Mouse (Mus musculus): ENCODE measurements around the gene Pemt. TPM values are rescaled to one million over a fixed set of nuclear protein-coding genes. Genes with fewer than 3 reads are reported as not detected.
A peak's percentile ranks its signal among the peaks of the same experiment; 100 is the strongest.

The Pemt gene
- polyA plus RNA-seq, 1 experiment from 2014 or later, result 8.7 TPM

DNA sequence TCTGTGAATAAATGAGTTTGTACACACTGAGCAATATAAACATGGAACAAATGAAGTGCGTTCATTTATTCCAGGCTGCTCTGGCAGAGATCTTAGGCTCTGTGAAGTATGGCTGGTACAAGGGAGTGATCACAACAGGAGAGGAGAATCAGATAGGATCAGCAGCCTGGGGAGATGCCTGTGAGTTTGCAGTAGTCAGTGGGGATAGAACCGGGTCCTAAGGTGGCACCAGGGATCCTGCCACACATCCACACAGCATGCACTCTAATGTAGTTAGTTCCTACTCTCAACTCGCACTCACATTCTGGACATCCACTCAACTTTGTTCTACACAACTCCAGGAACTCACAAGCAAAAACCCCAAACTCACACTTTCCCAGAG is 622 bp downstream of the Pemt start:
- 9% methylated on average over 3 of the region's 3 CpGs for WGBS
- peak overlapping the region; percentile 61 for H3K4me3 ChIP-seq
- H3K9me3 ChIP-seq, result no peaks in the 10 kb centered on the region
- peaks cover 7% of the 10 kb centered on the region for H3K4me1 ChIP-seq
- H3K27ac ChIP-seq (replicated peaks), result peak overlapping the region; percentile 90
- no peak for DNase-seq (ENCODE audit: low spot score)
- H3K36me3 ChIP-seq (replicated peaks), result no peaks in the 10 kb centered on the region
- H3K27me3 ChIP-seq (replicated peaks; ENCODE audit: low read depth, poor library complexity, severe bottlenecking), result 0 out of 2 replicates have a peak, but pooled peaks cover 2% of the 10 kb centered on the region

DNA sequence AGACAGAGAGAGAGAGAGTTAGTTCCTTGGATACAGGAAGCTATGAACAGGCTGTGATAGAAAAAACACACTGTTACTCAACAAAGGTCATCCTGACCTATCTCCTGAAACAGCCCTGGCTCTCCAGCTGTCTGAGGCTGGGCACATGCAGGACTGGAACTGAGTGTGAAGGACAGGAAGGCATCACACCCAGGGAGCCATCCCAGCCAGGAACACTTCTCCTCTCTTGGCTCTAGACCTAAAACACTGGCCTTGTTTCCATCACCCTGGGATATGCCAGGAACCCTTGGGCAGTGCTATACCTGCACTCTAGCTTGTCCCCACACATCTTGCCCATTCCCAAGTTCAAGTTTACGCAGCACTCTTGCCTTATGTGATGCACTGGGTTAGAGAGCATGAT is 1.5 kb downstream of the Pemt start:
- no peak for DNase-seq (ENCODE audit: low spot score)
- Histone ChIP-seq H3K27ac (replicated peaks) (no peak overlapping the region), H3K4me3 (no peak overlapping the region), H3K4me1 (peaks cover 7% of the 10 kb centered on the region), H3K36me3 (replicated peaks) (no peaks in the 10 kb centered on the region), H3K9me3 (no peaks in the 10 kb centered on the region), H3K27me3 (replicated peaks; ENCODE audit: low read depth, poor library complexity, severe bottlenecking) (no peaks in the 10 kb centered on the region)
- WGBS, result 84% methylated on average over 1 of the region's 1 CpGs

DNA sequence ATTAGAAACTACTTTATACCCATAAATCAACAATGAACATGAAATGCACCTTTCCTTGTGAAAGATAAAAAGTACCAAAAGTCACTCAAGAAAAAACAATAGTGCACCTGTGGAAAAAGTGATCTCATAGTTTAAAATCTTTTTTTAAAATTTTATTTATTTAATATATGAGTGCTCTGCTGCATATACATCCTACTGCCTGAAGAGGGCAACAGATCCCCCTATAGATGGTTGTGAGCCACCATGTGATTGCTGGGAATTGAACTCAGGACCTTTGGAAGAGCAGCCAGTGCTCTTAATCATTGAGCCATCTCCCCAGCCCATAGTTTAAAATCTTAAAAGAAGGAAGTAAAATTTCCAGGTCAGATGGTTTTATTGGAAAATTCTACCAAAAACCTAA is 4.0 kb downstream of the Pemt start:
- Histone ChIP-seq H3K27ac (replicated peaks) (no peak overlapping the region), H3K27me3 (replicated peaks; ENCODE audit: low read depth, poor library complexity, severe bottlenecking) (no peaks in the 10 kb centered on the region), H3K9me3 (no peaks in the 10 kb centered on the region), H3K4me3 (no peak overlapping the region), H3K4me1 (peaks cover 7% of the 10 kb centered on the region), H3K36me3 (replicated peaks) (no peaks in the 10 kb centered on the region)
- no peak for DNase-seq (ENCODE audit: low spot score)

DNA sequence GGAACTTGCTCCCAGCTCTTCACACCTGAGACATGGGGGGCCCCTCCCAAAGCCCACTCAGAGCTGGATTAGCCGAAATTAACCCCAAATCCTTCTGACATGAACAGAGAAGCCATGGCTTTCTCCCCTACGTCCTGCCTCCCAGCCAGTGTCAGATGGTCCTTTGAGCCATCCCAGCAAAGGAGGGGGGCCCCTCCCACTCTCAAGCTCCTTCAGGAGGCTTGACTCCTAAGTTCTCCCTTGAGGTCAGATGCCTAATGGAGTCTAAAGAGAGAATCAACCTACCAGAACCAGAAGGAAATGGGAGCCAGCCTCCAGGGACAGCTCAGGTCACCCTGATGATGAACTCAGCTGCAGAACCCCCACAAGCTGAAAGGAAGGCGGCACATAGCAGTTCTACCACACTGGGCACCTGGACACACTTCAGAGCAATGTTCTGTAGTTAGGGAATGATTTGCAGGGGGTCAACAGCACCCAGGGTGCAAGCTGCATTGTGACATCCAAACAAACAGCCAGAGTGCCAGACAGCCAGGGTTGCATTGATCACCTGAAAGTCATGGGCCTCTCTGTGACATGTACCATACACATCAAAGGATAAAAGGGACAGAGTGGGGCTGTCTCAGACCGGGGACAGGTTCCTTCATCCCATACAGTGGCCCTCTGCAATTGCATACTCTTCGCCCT is 9.6 kb downstream of the Pemt start:
- WGBS, result 75% methylated on average over 5 of the region's 5 CpGs
- H3K4me3 ChIP-seq, result no peak overlapping the region
- no peaks in the 10 kb centered on the region for H3K36me3 ChIP-seq (replicated peaks)
- no peak for DNase-seq (ENCODE audit: low spot score)
- H3K27ac ChIP-seq (replicated peaks), result no peak overlapping the region
- no peaks in the 10 kb centered on the region for H3K27me3 ChIP-seq (replicated peaks; ENCODE audit: low read depth, poor library complexity, severe bottlenecking)
- peaks cover 18% of the 10 kb centered on the region for H3K4me1 ChIP-seq
- H3K9me3 ChIP-seq, result no peaks in the 10 kb centered on the region

DNA sequence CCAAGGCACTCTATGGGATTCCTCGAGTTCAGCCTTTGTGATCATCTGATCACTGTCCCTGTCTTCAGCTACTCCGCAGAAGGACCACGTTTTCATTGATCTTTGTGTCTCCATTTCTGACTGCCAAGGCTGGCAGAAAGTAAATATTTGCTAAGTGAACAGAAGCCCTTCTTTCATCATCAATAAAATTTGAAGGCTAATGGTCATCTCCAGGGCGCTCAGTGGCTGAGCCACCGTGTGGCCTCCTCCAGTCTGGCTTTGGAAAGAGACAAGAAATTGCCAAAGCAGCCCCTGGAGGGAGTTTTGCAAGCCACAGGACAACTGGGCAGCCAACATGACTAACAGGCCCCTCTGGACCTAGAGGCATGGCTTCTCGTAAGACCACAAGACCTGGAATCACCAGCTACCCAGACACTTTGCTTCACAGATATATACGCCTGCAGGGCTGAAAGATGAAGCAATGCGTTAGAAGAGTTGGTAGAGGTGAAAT is 11.3 kb downstream of the Pemt start:
- no peak overlapping the region for H3K27ac ChIP-seq (replicated peaks)
- no peaks in the 10 kb centered on the region for H3K9me3 ChIP-seq
- no peak for DNase-seq (ENCODE audit: low spot score)
- peaks cover 27% of the 10 kb centered on the region for H3K4me1 ChIP-seq
- 82% methylated on average over 8 of the region's 8 CpGs for WGBS
- no peaks in the 10 kb centered on the region for H3K27me3 ChIP-seq (replicated peaks; ENCODE audit: low read depth, poor library complexity, severe bottlenecking)
- H3K36me3 ChIP-seq (replicated peaks), result no peaks in the 10 kb centered on the region
- no peak overlapping the region for H3K4me3 ChIP-seq

DNA sequence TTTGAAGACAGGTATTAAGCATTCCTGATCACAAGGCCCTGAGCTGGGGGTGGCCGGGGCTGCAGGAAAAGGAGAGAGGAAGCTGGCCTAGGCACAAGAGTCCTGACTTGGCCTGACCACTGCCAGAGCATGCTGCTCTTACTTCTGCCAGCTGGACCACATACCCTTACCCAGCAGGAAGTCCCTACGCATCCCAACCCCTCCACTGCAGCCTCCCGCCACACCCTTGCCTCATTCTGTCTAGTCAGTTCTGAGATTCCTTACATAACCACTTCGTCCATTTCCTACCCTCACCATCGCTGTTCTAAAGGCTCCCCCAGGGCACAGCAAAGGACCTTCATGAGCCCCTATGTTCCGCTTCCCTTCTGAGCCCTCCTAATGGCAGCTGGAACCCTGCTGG is 12.0 kb downstream of the Pemt start:
- H3K4me1 ChIP-seq, result peaks cover 30% of the 10 kb centered on the region
- no peak for DNase-seq (ENCODE audit: low spot score)
- WGBS, result 66% methylated on average over 6 of the region's 6 CpGs
- no peaks in the 10 kb centered on the region for H3K36me3 ChIP-seq (replicated peaks)
- H3K27ac ChIP-seq (replicated peaks), result no peak overlapping the region
- no peak overlapping the region for H3K4me3 ChIP-seq
- H3K9me3 ChIP-seq, result no peaks in the 10 kb centered on the region
- H3K27me3 ChIP-seq (replicated peaks; ENCODE audit: low read depth, poor library complexity, severe bottlenecking), result no peaks in the 10 kb centered on the region

DNA sequence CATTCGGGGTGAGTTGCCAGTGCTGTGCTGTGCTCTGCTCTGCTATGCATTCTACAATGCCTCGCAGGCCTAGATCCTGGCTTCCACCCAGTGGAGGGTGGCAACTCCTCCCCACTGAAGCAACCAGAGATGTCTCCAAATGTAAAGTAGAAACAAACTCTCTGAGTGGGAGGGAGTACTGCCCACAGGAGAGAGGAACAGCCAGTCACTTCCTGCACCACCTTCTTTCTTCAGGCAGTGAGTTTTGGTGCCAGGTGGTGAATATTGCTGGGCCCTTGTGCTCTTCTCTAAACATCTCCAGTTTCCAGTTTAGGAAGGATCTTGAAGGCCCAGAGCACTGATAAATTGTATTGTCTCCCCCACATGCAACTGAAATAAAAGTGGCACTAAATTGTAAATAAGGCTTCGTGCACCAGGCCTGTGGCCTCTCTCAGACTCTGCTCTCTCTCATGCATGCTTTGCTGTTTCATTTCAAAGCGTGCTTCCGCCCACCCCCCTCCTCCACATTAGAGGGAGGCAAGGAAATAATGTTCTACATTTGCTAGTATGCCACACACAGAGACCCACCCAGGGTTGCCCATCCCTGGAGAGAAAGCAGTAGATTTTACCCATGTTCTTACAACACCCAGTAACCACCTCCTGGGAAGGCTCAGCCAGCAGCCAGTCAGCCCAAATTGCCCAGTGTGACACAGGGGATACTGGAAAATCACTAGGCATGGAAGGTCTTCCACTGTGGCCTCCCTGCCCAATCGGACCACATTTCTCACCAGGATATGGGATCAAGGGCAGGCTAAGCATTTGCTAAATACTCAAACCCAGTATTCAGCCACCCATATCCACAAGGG is 13.5 kb downstream of the Pemt start:
- Histone ChIP-seq H3K4me1 (peaks cover 39% of the 10 kb centered on the region), H3K27me3 (replicated peaks; ENCODE audit: low read depth, poor library complexity, severe bottlenecking) (no peaks in the 10 kb centered on the region), H3K4me3 (no peak overlapping the region), H3K36me3 (replicated peaks) (no peaks in the 10 kb centered on the region), H3K27ac (replicated peaks) (no peak overlapping the region), H3K9me3 (no peaks in the 10 kb centered on the region)
- WGBS, result 88% methylated on average over 6 of the region's 6 CpGs
- no peak for DNase-seq (ENCODE audit: low spot score)

DNA sequence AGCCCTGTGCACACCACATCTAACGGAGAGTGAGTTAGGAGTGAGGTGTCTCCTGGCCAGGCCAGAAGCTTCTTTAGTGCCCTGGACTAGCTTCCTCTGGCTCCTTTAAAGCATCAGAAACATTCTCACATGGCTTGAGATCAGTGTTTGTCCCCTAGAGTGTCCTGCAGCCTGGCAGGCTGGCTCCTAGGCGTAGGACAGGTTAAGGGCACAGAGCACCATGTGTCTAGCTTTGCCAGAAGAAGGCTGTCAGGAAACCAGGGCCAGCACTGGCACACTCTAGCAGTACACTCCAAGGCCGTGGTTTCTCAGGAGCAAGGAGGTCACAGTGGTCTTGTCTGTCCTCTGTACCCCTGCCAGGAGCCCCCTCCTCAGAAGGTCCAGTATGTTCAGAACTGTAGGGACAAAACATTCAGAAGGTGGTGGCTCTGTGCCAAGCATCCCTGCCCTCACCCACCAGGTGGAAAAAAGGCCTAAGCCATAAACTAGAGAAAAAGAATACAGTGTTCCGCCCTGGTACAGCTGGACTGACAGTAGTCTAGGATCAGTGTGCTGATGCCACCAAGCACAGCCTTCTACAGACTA is 15.4 kb downstream of the Pemt start:
- peaks cover 5% of the 10 kb centered on the region; the same call in 1 of the 2 replicates for H3K27me3 ChIP-seq (replicated peaks; ENCODE audit: low read depth, poor library complexity, severe bottlenecking)
- DNase-seq (ENCODE audit: low spot score), result no peak
- H3K4me1 ChIP-seq, result peaks cover 38% of the 10 kb centered on the region
- H3K9me3 ChIP-seq, result no peaks in the 10 kb centered on the region
- WGBS, result 83% methylated on average over 4 of the region's 4 CpGs
- no peaks in the 10 kb centered on the region for H3K36me3 ChIP-seq (replicated peaks)
- H3K27ac ChIP-seq (replicated peaks), result peak overlapping the region; percentile 54; the same call in 1 of the 2 replicates
- H3K4me3 ChIP-seq, result no peak overlapping the region

DNA sequence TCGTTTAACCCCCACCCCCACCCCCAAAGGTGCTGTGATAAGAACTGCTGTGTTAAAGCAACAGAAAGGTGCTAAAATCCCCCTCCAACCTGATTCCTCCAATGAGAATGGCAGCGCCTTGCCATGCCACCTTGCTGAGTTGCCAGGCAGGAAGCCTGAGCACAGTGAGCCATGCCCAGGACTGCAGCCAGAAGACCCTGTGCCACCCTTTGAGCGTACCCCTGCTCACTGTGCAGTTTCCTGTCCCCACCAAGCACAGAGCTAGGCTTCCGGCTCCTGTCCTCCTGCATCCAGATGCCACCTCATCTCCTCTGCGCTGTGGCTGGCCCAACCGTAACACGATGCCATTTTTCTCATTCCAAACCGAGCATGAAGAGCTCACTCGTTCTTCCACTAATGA is 16.3 kb downstream of the Pemt start:
- Histone ChIP-seq H3K36me3 (replicated peaks) (no peaks in the 10 kb centered on the region), H3K9me3 (no peaks in the 10 kb centered on the region), H3K4me3 (no peak overlapping the region), H3K4me1 (peaks cover 37% of the 10 kb centered on the region), H3K27me3 (replicated peaks; ENCODE audit: low read depth, poor library complexity, severe bottlenecking) (peaks cover 14% of the 10 kb centered on the region; the same call in 1 of the 2 replicates), H3K27ac (replicated peaks) (no peak overlapping the region; the same call in 1 of the 2 replicates)
- DNase-seq (ENCODE audit: low spot score), result no peak
- 60% methylated on average over 9 of the region's 9 CpGs for WGBS

DNA sequence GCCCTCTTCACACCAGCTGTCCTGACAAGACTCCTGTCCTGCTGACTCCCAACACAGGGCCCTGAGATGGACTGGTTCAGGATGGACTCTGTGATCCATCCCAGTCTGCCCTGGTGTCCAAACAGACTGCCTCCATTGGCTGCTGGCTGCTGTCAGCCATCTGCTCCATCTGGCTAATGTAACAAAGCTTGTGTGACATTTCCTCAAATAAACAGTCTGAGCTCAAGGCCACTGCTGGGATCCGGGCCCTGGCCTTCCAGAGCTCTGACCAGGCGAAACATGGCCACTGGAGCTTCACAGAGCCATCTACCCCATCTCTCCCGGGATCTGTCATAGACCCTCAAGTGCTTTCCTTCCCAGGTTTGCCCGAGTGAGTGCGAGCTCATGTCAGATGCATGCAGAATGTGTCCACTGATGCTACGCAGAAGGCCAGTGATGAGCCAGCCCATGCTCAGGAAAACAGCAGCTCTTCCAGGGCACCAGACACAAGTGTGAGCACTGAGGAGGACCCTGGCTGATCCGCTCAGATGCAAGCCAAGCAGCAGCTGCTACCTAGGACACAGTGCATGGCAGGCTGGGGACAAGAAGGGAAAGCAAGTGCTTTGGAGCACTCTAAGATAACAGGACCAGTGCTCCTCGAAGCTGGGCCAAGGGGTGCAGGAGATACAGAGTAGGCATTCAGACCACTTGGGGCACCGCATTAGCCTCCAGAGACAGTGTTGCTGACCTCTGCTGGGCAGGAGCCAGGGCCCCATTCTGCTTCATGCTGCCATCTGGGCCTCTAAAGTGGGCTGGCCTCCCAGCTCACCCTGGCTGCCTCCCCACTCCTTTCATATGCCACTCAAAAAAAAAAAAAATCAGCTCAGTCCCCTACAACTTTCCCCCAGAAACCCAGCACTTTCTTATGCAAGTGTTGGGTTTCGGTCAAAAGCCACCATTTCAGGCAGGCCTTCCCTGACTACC is 18.1 kb downstream of the Pemt start:
- H3K27ac ChIP-seq (replicated peaks), result no peak overlapping the region
- H3K9me3 ChIP-seq, result no peaks in the 10 kb centered on the region
- no peak overlapping the region for H3K4me3 ChIP-seq
- no peaks in the 10 kb centered on the region for H3K36me3 ChIP-seq (replicated peaks)
- DNase-seq (ENCODE audit: low spot score), result no peak
- H3K4me1 ChIP-seq, result peaks cover 29% of the 10 kb centered on the region
- 74% methylated on average over 10 of the region's 10 CpGs for WGBS
- peaks cover 15% of the 10 kb centered on the region; the same call in 1 of the 2 replicates for H3K27me3 ChIP-seq (replicated peaks; ENCODE audit: low read depth, poor library complexity, severe bottlenecking)

DNA sequence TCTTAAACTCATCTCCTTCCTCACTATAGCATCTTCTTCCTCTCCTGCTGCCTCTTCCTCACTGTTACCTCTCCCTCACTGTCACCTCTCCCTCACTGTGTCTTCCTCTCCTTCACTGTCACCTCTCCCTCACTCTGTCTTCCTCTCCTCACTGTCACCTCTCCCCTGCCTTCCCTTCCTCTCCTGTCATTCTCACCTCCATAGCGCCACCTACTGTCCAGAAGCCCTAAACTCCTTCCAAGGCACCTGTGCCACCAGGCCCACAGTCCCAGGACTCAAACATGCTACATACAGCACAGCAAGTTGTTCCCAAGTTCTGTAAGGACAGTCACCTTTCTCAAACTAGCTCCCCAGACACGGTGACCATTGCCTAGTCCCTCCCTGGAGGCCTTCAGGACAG is 19.0 kb downstream of the Pemt start:
- Histone ChIP-seq H3K4me1 (peaks cover 29% of the 10 kb centered on the region), H3K27ac (replicated peaks) (no peak overlapping the region), H3K36me3 (replicated peaks) (no peaks in the 10 kb centered on the region), H3K27me3 (replicated peaks; ENCODE audit: low read depth, poor library complexity, severe bottlenecking) (peaks cover 18% of the 10 kb centered on the region; the same call in 1 of the 2 replicates), H3K9me3 (no peaks in the 10 kb centered on the region), H3K4me3 (no peak overlapping the region)
- WGBS, result 9% methylated on average over 2 of the region's 2 CpGs
- DNase-seq (ENCODE audit: low spot score), result peak; percentile 80

DNA sequence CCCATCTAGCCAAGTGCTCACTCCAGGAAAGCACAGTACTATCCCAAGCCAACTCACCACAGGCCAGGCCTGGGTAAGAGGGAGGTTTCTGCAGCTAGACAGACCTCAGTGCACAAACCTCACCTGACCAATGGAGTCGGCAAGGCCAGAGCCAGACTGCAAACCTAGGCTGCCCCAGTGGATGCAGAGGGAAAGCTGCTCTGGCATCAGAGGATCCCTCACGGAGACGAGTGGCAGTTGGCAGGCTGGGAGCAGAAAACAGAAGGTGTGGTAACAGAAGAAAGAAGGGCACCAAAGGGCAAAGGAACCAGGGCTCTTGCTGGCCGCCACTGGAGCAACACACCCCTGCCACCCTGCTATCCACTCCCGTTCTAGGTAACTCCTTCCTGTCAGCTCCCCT is 20.1 kb downstream of the Pemt start:
- Histone ChIP-seq H3K27me3 (replicated peaks; ENCODE audit: low read depth, poor library complexity, severe bottlenecking) (peaks cover 18% of the 10 kb centered on the region; the same call in 1 of the 2 replicates), H3K36me3 (replicated peaks) (no peaks in the 10 kb centered on the region), H3K4me3 (no peak overlapping the region), H3K27ac (replicated peaks) (no peak overlapping the region), H3K4me1 (peaks cover 29% of the 10 kb centered on the region), H3K9me3 (no peaks in the 10 kb centered on the region)
- no peak for DNase-seq (ENCODE audit: low spot score)
- WGBS, result 85% methylated on average over 5 of the region's 5 CpGs
